Mouse (Mus musculus) ES-Bruce4 (cell line): ENCODE results near the gene Cfi.

Experiments used
- CTCF ChIP-seq: IDR thresholded peaks from one replicate; pipeline ENCODE4 v1.8.1; 2011; ENCODE audit warnings: low read depth, low read length
- EP300 ChIP-seq: IDR thresholded peaks from 2 replicates; pipeline ENCODE4 v1.6.1; 2011; ENCODE audit warnings: low read depth, low read length; ENCODE audit not compliant: insufficient read depth
- POLR2A ChIP-seq: IDR thresholded peaks from one replicate; pipeline ENCODE4 v1.8.1; 2011; ENCODE audit warnings: low read length; ENCODE audit not compliant: insufficient read depth

- no peak for TF ChIP-seq CTCF
- TF ChIP-seq POLR2A: no peak
- no peak for TF ChIP-seq EP300
Observed at GRCm38 (mm10) chr3:129798551-129798950, 37.1 kb upstream of the Cfi start.
